Mouse (Mus musculus): ENCODE results near the gene Letm1.

DNA sequence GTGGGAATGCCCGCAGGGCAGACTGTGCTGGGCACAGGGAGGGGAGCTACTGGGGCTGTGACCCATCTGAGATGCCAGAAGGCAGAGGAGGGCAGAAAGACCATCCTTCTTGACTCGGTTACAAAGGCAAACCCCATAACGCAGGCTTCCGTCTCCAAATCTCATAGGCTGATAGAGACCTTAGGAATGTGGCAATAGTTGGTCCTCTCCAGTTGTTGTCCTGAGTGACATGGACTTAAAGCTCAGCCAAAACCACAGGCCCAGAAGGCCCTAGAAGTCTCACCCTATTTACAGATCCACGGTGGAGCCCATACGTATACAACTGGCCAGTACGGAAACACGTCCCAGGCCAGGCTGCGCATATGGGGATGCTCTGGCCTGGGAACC, 88.2 kb downstream of the Letm1 start:
- no peak for TF ChIP-seq POLR2A (IDR thresholded peaks at IDR 0.05; ENCODE audit: borderline replicate concordance, control insufficient read depth, low read depth, low read length)
- TF ChIP-seq CTCF (IDR thresholded peaks at IDR 0.05; ENCODE audit: control insufficient read depth, insufficient read depth, low read length): no peak

Measured in bone marrow, adult 2 months (tissue).